Mouse (Mus musculus) left cerebral cortex, postnatal 25 days (tissue): ENCODE data around the gene Tmem196. TPM values are rescaled to one million over a fixed set of nuclear protein-coding genes. Genes with fewer than 3 reads are reported as not detected.
A peak's percentile ranks its signal among the peaks of the same experiment; 100 is the strongest.
"Not testable (repeated sequence)": the region's sequence is repeated elsewhere in the genome, so short reads cannot be mapped to it uniquely, and the experiment has no call there.

Source experiments
- DNase-seq, 2 experiments: peaks; one replicate each; pipeline ENCODE4 v3.0.0; 2022; ENCODE audit warnings: low spot score in 2 of 2, mixed read lengths in 1 of 2
- intact Hi-C: fragments of 180-260 bp; cut with DNase I; formaldehyde crosslinking; loops from one replicate; pipeline ENCODE4 v1.15.1; 2025
- total RNA-seq, 2 experiments: library from RNA; stranded (reverse); gene quantifications; 2 replicates each; pipeline ENCODE4 v1.2.3; 2021

Gene Tmem196
- total RNA-seq = 10 to 100 TPM; 32.9 to 35.3 TPM

GRCm38 (mm10) chr12:119945589-119946310, at the start of gene Tmem196:
Gene Tmem196 (plus strand): TSS chr12:119945822.
- DNase-seq = peak; percentile 41 to 46
- intact Hi-C loops = no loop called here

- DNase-seq = peak in 1 of 2 experiments; percentile 27
- intact Hi-C loops = no loop called here
Observed at GRCm38 (mm10) chr12:119946311-119946692, 680 bp downstream of the Tmem196 start.

- intact Hi-C loops = no loop called here
- no peak for DNase-seq
Observed at GRCm38 (mm10) chr12:119957041-119957440, 11.4 kb downstream of the Tmem196 start.

- intact Hi-C loops = no loop called here
- DNase-seq = peak; percentile 32 to 84
Observed at GRCm38 (mm10) chr12:119960730-119961129, 15.1 kb downstream of the Tmem196 start.

- no peak for DNase-seq
- intact Hi-C loops = no loop called here
Observed at GRCm38 (mm10) chr12:119965373-119965772, 19.8 kb downstream of the Tmem196 start.

- intact Hi-C loops = no loop called here
- no peak for DNase-seq
Observed at GRCm38 (mm10) chr12:119970068-119970467, 24.4 kb downstream of the Tmem196 start.

- DNase-seq = peak; percentile 48 to 74
- intact Hi-C loops = loop anchor here (1.0 to 5.0 kb wide), 3 partner anchors 554 to 1054 kb away; no protein-coding TSS in a partner anchor
Observed at GRCm38 (mm10) chr12:119981731-119982130, 36.1 kb downstream of the Tmem196 start.

GRCm38 (mm10) chr12:119998267-119998666, 52.6 kb downstream of the Tmem196 start:
- intact Hi-C loops = no loop called here
- DNase-seq = peak in 1 of 2 experiments; percentile 45

GRCm38 (mm10) chr12:120004280-120004679, 58.7 kb downstream of the Tmem196 start:
- intact Hi-C loops = no loop called here
- DNase-seq = no peak

GRCm38 (mm10) chr12:120014768-120015167, 69.1 kb downstream of the Tmem196 start:
- DNase-seq = no peak
- intact Hi-C loops = no loop called here

- intact Hi-C loops = no loop called here
- peak in 1 of 2 experiments; percentile 15 for DNase-seq
Observed at GRCm38 (mm10) chr12:120015201-120015600, 69.6 kb downstream of the Tmem196 start.

- peak; percentile 48 to 72 for DNase-seq
- intact Hi-C loops = not testable (repeated sequence)
Observed at GRCm38 (mm10) chr12:120028089-120028959, 82.7 kb downstream of the Tmem196 start.
